Mouse (Mus musculus): ENCODE results near the gene Pth1r. TPM values are rescaled to one million over a fixed set of nuclear protein-coding genes. Genes with fewer than 3 reads are reported as not detected.

Pth1r gene
- total and polyA plus RNA-seq, 3 experiments = 0.15 to 0.77 TPM; not detected in 1

DNA sequence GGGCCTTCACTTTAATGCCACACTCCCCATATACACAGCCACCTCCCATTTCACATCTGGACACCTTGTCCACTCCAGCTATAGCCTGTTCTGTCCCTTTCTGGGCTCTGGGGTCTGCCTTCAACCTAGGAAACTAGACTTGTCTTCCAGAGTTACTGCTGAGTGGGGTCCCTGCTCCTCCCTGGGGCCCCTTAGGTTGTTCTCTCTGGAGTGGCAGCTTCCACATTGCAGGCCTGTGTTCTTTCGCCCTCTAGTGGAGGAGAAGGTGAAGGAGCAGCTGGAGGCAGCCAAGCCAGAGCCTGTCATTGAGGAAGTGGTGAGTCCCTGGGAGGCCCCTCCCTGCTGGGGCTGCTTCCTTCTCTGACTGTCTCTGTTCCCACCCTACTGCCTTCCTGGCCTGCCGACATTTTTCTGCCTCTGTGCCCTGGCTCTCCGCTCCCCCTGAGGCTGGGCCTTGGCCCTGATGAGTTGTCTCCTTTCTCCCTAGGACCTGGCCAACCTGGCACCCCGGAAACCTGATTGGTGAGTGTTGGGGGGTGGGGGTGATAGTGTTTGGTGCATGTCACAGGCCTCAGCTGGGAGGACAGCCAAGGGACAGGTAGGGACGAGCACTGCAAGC is 37.2 kb downstream of the Pth1r start:
- H3K36me3 ChIP-seq (ENCODE audit: control insufficient read depth in 1 of 2, insufficient read depth in 2 of 2, low read length in 2 of 2) = peaks cover 4 to 8% of the 10 kb centered on the region in 2 experiments; a peak in 3 of 4 replicates
- H3K27ac ChIP-seq (ENCODE audit: control insufficient read depth, low read depth, low read length) = 0 out of 2 replicates have a peak overlapping the region, but pooled peaks have one; percentile 25
- H3K79me2 ChIP-seq (ENCODE audit: control insufficient read depth, insufficient read depth, low read length, poor library complexity) = no peaks in the 10 kb centered on the region
- TF ChIP-seq TCF12 (IDR thresholded peaks at IDR 0.05; ENCODE audit: low read depth, low read length) (peak; percentile 24; the same call in 1 of the 2 replicates), HCFC1 (IDR thresholded peaks at IDR 0.05; ENCODE audit: low read depth, low read length) (peak; percentile 52; the same call in 1 of the 2 replicates), POLR2AphosphoS5 (IDR thresholded peaks at IDR 0.05; ENCODE audit: borderline replicate concordance, low read depth, low read length) (no peak), RCOR1 (IDR thresholded peaks at IDR 0.05; ENCODE audit: low read depth, low read length) (0 out of 2 replicates have a peak, but pooled peaks have one; percentile 8), CTCF (IDR thresholded peaks at IDR 0.05 in 2 of 3, conservative IDR thresholded peaks at IDR 0.05 in 1 of 3; ENCODE audit: control insufficient read depth in 1 of 3, insufficient read depth in 1 of 3, low read depth in 2 of 3, low read length in 3 of 3, poor library complexity in 1 of 3, severe bottlenecking in 1 of 3) (peak; percentile 84 to 94 (median 86)), RAD21 (IDR thresholded peaks at IDR 0.05; ENCODE audit: low read depth, low read length) (peak; percentile 90), MAZ (IDR thresholded peaks at IDR 0.05; ENCODE audit: low read depth, low read length) (peak; percentile 97), ZNF384 (IDR thresholded peaks at IDR 0.05; ENCODE audit: low read depth, low read length) (0 out of 2 replicates have a peak, but pooled peaks have one; percentile 13), EP300 (IDR thresholded peaks at IDR 0.05; ENCODE audit: low read depth in 1 of 2, low read length in 2 of 2) (peak in 1 of 2 experiments; percentile 35; a peak in 2 of 4 replicates), KAT2A (conservative IDR thresholded peaks at IDR 0.05; ENCODE audit: low read depth, low read length) (no peak), E2F4 (IDR thresholded peaks at IDR 0.05; ENCODE audit: borderline replicate concordance, low read depth, low read length) (no peak), ELF1 (IDR thresholded peaks at IDR 0.05; ENCODE audit: low read depth, low read length) (peak; percentile 88), ZC3H11A (IDR thresholded peaks at IDR 0.05; ENCODE audit: low read depth, low read length) (peak; percentile 79), POLR2AphosphoS2 (IDR thresholded peaks at IDR 0.05; ENCODE audit: low read length) (no peak), MYC (IDR thresholded peaks at IDR 0.05; ENCODE audit: low read depth, low read length) (0 out of 2 replicates have a peak, but pooled peaks have one; percentile 18), SIN3A (IDR thresholded peaks at IDR 0.05; ENCODE audit: low read length) (peak; percentile 81), MXI1 (IDR thresholded peaks at IDR 0.05; ENCODE audit: low read depth, low read length) (peak; percentile 43; the same call in 1 of the 2 replicates), POLR2A (IDR thresholded peaks at IDR 0.05; ENCODE audit: control insufficient read depth in 1 of 2, insufficient read depth in 1 of 2, low read depth in 1 of 2, low read length in 2 of 2, poor library complexity in 1 of 2) (peak; percentile 21 to 22; a peak in 1 of 4 replicates), SMC3 (IDR thresholded peaks at IDR 0.05; ENCODE audit: low read depth, low read length) (peak; percentile 85), JUND (IDR thresholded peaks at IDR 0.05; ENCODE audit: low read depth, low read length) (no peak)
- no peaks in the 10 kb centered on the region for H3K27me3 ChIP-seq (ENCODE audit: control insufficient read depth in 1 of 2, insufficient read depth in 2 of 2, low read length in 2 of 2)
- peak; percentile 90 for DNase-seq (ENCODE audit: low read depth, low spot score)
- H3K9ac ChIP-seq (ENCODE audit: control insufficient read depth, low read depth, low read length, poor library complexity, severe bottlenecking) = peak overlapping the region; percentile 74
- H3K4me1 ChIP-seq (ENCODE audit: control insufficient read depth in 1 of 2, insufficient read depth in 2 of 2, low read length in 2 of 2) = peaks cover 0 to 12% of the 10 kb centered on the region in 2 experiments; a peak in 2 of 4 replicates
- H3K4me3 ChIP-seq (ENCODE audit: control insufficient read depth in 1 of 2, insufficient read depth in 1 of 2, low read depth in 2 of 2, low read length in 2 of 2) = peak overlapping the region; percentile 45 to 51
- no peaks in the 10 kb centered on the region for H3K9me3 ChIP-seq (replicated peaks; ENCODE audit: insufficient read depth, low read length)
